8 mouse cellular contexts compared by ENCODE assay signal in genomic region chr17:6172926-6173690, GRCm38 (mm10).
A peak's percentile ranks its signal among the peaks of the same experiment; 100 is the strongest.
DNase-seq lines count a peak whose midpoint lies in the region; ATAC-seq lines count a peak whose summit lies in the region.

No protein-coding gene starts in this region.

- ATAC-seq in common myeloid progenitor, adult 5-6 weeks (replicated peaks; ENCODE audit: low read depth, poor library complexity, severe bottlenecking): peak; percentile 99
- no peak for ATAC-seq in erythroid progenitor cell, adult 5-6 weeks (replicated peaks; ENCODE audit: low FRiP score, poor library complexity, severe bottlenecking)

- 36% methylated on average over 5 of the region's 5 CpGs for WGBS in large intestine, adult 2 months

- intact Hi-C loops in heart, postnatal 14 days (cut with DNase I): loop anchor here (5.0 kb wide), 1 partner anchor 66 kb away; the partner anchor contains the start of gene Tulp4

- peak; percentile 34 to 40 for DNase-seq in frontal cortex, postnatal 36 days (ENCODE audit: low spot score in 2 of 2)
- no peak for DNase-seq in frontal cortex, postnatal 25 days (ENCODE audit: low spot score in 2 of 2)
- DNase-seq in CD4-positive, CD25-positive, alpha-beta regulatory T cell, adult 2 months (ENCODE audit: low read depth, low spot score): peak; percentile 41
- DNase-seq in heart, postnatal 14 days: peak; percentile 54 to 69
- DNase-seq in large intestine, adult 2 months (ENCODE audit: low read depth, low spot score): peak; percentile 59
- DNase-seq in lung, postnatal 4 days: peak; percentile 65 to 85

Comparison
In these comparisons a context has a peak if more than half of its experiments do, and no peak if none do; other contexts are left out.
1. DNase-seq: peak in frontal cortex, postnatal 36 days (2 of 2), CD4-positive, CD25-positive, alpha-beta regulatory T cell, adult 2 months (single experiment), heart, postnatal 14 days (2 of 2), large intestine, adult 2 months (single experiment) and lung, postnatal 4 days (2 of 2); none in frontal cortex, postnatal 25 days (0 of 2).